Mouse (Mus musculus) spleen, adult 2 months (tissue): ENCODE results near the gene Unkl. TPM values are rescaled to one million over a fixed set of nuclear protein-coding genes. Genes with fewer than 3 reads are reported as not detected.

ENCODE experiments used
- DNase-seq, 2 experiments: peaks; one replicate each; pipeline versions ENCODE4 v3.0.0 to v3.0.0-alpha.2; 2012 to 2021; ENCODE audit warnings: low spot score in 2 of 2, low read depth in 1 of 2
- H3K27ac ChIP-seq: fragments of 200-500 bp; 2 replicates; pipeline ENCODE4 v1.5.1; 2012; ENCODE audit warnings: low read length, inconsistent platforms; ENCODE audit not compliant: insufficient read depth
- H3K27me3 ChIP-seq: fragments of 200-500 bp; 2 replicates; pipeline ENCODE4 v1.6.1; 2012; ENCODE audit warnings: mild to moderate bottlenecking, moderate library complexity, low read length, inconsistent platforms; ENCODE audit not compliant: control insufficient read depth, insufficient read depth
- H3K36me3 ChIP-seq: fragments of 200-500 bp; 2 replicates; pipeline ENCODE4 v1.6.1; 2012; ENCODE audit warnings: mild to moderate bottlenecking, low read length, inconsistent platforms; ENCODE audit not compliant: control insufficient read depth, insufficient read depth
- H3K4me1 ChIP-seq: fragments of 200-500 bp; 2 replicates; pipeline ENCODE4 v1.6.1; 2011; ENCODE audit warnings: inconsistent platforms; ENCODE audit not compliant: control insufficient read depth, insufficient read depth, insufficient read length
- H3K4me3 ChIP-seq: fragments of 200-500 bp; 2 replicates; pipeline ENCODE4 v1.5.1; 2011; ENCODE audit warnings: mild to moderate bottlenecking, inconsistent platforms; ENCODE audit not compliant: insufficient read depth, insufficient read length; ENCODE audit errors: extremely low read depth
- CTCF ChIP-seq: fragments of 200-500 bp; IDR thresholded peaks from 2 replicates; pipeline ENCODE4 v1.5.1; 2011; ENCODE audit warnings: mild to moderate bottlenecking, inconsistent platforms; ENCODE audit not compliant: insufficient read depth, insufficient read length, insufficient replicate concordance; ENCODE audit errors: extremely low read depth
- POLR2A ChIP-seq: fragments of 200-500 bp; IDR thresholded peaks from 2 replicates; pipeline ENCODE4 v1.6.1; 2011; ENCODE audit warnings: low read depth, low read length, inconsistent platforms
- WGBS: fragments of 180-500 bp; shearing (Covaris S2); methylation state at CpG from one replicate; pipeline ENCODE4 v1.1.7; 2018; 5-methylcytosine and 5-hydroxymethylcytosine counted together
- polyA plus RNA-seq: library from polyadenylated mRNA; depleted of rRNA; stranded (reverse); fragments of >200 nt; gene quantifications from 2 replicates; pipeline ENCODE4 v1.2.3, GENCODE M21; 2012

The Unkl gene
- polyA plus RNA-seq, 1 experiment = 30.4 TPM

DNA sequence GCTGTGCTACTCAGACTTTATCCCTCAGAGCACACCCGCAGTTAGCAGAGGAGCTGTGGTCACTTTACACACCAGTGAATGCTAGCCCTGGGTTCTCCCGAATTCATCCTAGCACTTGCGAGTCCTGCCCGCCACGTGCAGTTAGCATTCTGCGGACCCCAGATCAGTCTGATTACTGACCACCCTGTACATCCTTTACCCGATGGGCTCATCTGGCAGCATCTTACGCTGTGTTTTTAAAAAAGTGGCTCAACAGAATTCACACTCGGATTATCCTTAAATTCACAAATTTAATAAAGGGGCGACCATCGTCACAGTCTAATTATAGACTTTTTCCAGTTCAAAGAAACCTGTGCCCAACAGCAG lies 430 bp upstream of the Unkl start:
- H3K4me1 ChIP-seq = peaks cover 15% of the 10 kb centered on the region; the same call in 1 of the 2 replicates

DNA sequence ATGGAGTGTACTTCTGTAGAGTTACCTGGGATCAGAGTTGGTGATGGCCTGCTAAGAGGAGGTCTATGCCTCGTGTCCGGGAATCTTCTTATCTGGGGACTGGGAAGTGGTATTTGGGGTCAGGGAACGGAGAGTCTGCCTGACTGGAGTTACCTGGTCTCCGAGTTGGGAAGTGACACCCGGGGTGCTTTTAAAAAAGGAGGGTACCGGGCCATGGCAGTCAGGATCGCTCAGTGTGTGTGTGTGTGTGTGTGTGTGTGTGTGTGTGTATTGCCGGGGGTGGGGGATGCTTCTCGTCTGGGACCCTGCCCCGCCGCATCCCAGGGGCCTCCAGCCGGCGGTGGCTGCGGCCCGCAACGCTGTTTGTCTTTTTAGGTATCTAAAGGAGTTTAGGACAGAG lies 894 bp downstream of the Unkl start:
- H3K4me1 ChIP-seq = peaks cover 12% of the 10 kb centered on the region; the same call in 1 of the 2 replicates
- 0 out of 2 replicates have a peak, but pooled peaks cover 2% of the 10 kb centered on the region for H3K36me3 ChIP-seq
- no peak for TF ChIP-seq CTCF
- DNase-seq = no peak
- H3K4me3 ChIP-seq = peak overlapping the region; percentile 91
- WGBS = 7% methylated on average over 16 of the region's 16 CpGs
- H3K27me3 ChIP-seq = no peaks in the 10 kb centered on the region
- H3K27ac ChIP-seq = no peak overlapping the region

More for the DNA sequence above, 430 bp upstream of the Unkl start:
- Histone ChIP-seq H3K27me3 (no peaks in the 10 kb centered on the region), H3K27ac (peak overlapping the region; percentile 48), H3K36me3 (no peaks in the 10 kb centered on the region), H3K4me3 (peak overlapping the region; percentile 91)
- 25% methylated on average over 11 of the region's 11 CpGs for WGBS
- TF ChIP-seq POLR2A (no peak), CTCF (no peak)
- no peak for DNase-seq

DNA sequence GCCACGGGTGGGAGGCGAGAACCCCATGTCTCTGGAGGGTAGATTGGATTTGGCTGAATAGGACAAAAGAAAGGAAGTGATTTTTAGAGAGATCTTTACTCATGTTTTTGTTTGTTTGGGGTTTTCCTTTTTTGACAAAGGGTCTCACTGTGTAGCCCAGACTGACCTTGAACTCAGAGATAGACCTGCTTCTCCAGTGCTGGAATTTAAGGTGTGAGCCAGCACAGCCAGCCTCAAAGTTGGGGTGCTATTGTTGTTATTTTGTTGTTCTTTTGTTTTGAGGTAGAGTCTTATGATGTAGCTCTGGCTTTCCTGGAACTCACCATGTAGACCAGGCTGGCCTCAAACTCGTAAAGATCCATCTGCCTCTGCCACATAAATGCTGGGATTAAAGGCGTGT lies 14.2 kb downstream of the Unkl start:
- Histone ChIP-seq H3K36me3 (peaks cover 38% of the 10 kb centered on the region), H3K27me3 (no peaks in the 10 kb centered on the region), H3K4me1 (no peaks in the 10 kb centered on the region), H3K4me3 (no peak overlapping the region), H3K27ac (no peak overlapping the region)
- DNase-seq = no peak
- WGBS = 93% methylated on average over 4 of the region's 4 CpGs
- TF ChIP-seq CTCF (no peak), POLR2A (no peak)

DNA sequence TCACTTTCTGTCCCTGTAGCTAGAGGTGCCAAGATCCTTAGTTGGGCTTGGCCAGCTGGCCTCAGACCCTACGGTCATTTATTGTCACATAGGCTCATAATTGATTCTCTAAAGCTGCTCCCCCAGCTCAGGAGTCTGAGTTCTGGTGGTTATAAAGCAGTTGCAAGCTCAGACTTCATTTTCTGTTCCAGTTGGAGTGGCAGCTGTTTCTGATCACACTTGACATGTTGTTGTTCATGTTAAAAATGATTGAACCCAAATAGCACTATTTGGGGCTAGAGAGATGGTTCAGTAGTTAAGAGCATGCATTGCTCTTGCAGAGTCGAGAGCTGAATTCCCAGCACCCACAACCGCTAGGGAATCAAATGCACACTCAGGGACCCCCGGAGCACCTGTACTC lies 21.8 kb downstream of the Unkl start:
- no peak for TF ChIP-seq POLR2A
- TF ChIP-seq CTCF = no peak
- Histone ChIP-seq H3K4me3 (no peak overlapping the region), H3K27ac (no peak overlapping the region), H3K27me3 (no peaks in the 10 kb centered on the region), H3K36me3 (peaks cover 52% of the 10 kb centered on the region), H3K4me1 (peaks cover 4% of the 10 kb centered on the region; the same call in 1 of the 2 replicates)
- DNase-seq = no peak
- 83% methylated on average over 4 of the region's 4 CpGs for WGBS

DNA sequence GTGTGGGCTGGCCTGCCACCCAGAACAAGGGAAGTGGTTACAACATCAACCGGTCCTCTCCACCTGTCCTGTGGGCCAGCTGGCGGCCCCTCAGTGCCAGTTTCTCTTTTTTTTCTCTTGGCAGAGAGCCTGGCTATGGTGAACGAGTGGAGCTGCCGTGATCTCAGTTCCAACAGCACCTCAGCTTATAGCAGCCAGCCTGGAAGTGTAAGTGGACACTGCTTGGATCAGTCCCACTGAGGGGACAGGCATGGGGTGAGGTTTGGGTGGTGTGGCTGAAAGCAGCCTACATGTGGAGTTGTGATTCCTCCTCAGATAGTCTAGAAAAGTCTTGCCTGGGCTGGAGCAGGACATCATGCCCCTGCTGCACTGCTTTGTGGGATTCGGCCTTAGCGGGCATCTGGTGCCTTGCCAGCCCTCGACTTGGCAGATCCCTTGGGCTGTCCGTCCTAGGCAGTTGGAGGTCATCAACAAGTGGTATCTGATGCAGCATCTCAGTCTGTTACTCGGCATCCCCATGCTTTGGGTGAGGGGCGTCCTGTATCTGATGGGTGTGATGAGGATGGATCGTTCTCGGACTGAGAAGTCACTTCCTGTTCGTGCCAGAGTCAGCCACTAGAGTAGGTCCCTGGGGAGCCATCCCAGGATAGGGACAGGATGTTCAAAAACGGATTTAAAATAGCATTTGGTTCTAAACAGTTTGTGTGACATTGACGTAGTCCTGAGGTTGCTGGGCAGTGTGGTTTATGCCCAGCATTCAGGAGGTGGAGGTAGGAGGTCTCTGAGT lies 22.7 kb downstream of the Unkl start:
- no peak for DNase-seq
- Histone ChIP-seq H3K27me3 (no peaks in the 10 kb centered on the region), H3K27ac (peak overlapping the region; percentile 27; the same call in 1 of the 2 replicates), H3K4me1 (peaks cover 4% of the 10 kb centered on the region; the same call in 1 of the 2 replicates), H3K4me3 (no peak overlapping the region), H3K36me3 (peaks cover 49% of the 10 kb centered on the region)
- WGBS = 31% methylated on average over 15 of the region's 15 CpGs
- TF ChIP-seq CTCF (no peak), POLR2A (no peak)

DNA sequence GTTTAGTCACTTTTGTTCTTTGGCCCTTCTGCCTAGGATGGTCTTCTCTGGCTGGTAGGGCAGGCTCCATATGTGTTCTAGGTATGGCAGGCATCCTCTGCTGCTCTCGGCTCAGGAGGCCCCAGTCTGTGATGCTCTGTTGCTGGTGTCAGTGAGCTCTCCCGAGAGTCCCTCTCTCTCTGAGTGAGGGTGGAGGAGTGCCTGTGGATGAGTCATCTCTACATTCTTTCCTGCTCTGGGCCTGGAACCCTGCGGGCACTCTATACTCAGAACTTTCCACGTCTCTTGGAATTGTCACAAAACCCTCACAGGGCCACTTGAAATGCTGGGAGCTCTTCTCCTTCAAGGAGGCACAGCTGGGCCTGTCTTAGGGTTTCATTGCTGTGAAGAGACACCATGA lies 23.5 kb downstream of the Unkl start:
- H3K27me3 ChIP-seq = no peaks in the 10 kb centered on the region
- 65% methylated on average over 4 of the region's 4 CpGs for WGBS
- TF ChIP-seq POLR2A (no peak), CTCF (no peak)
- H3K36me3 ChIP-seq = peaks cover 44% of the 10 kb centered on the region
- H3K4me1 ChIP-seq = peaks cover 4% of the 10 kb centered on the region; the same call in 1 of the 2 replicates
- no peak overlapping the region for H3K27ac ChIP-seq
- no peak overlapping the region for H3K4me3 ChIP-seq
- DNase-seq = no peak

DNA sequence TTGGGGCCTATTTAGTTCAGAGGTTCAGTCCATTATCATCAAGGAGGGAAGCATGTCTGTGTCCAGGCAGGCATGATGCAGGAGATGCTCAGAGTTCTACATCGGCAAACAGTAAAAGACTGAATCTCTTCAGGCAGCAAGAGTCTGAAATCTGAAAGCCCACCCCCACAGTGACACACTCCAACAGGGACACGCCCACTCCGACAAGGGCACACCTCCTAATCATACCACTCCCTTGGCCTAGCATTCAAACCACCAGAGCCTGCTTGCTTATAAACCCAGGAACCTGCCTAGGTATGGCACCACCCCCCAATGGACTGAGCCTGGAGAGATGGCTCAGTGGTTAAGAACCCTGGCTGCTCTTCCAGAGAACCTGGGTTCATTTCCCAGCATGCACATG lies 27.2 kb downstream of the Unkl start:
- no peak overlapping the region for H3K4me3 ChIP-seq
- H3K27ac ChIP-seq = no peak overlapping the region
- peaks cover 8% of the 10 kb centered on the region; the same call in 1 of the 2 replicates for H3K4me1 ChIP-seq
- peaks cover 21% of the 10 kb centered on the region for H3K36me3 ChIP-seq
- DNase-seq = no peak
- WGBS = 88% methylated on average over 3 of the region's 3 CpGs
- no peaks in the 10 kb centered on the region for H3K27me3 ChIP-seq
- no peak for TF ChIP-seq POLR2A
- TF ChIP-seq CTCF = no peak
